8 mouse cellular contexts compared by ENCODE assay signal in genomic region chr8:84285665-84286064, GRCm38 (mm10). TPM values are rescaled to one million over a fixed set of nuclear protein-coding genes. Genes with fewer than 3 reads are reported as not detected.
DNase-seq lines count a peak whose midpoint lies in the region; ATAC-seq and TF ChIP-seq lines count a peak whose summit lies in the region.
"Not testable (repeated sequence)": the region's sequence is repeated elsewhere in the genome, so short reads cannot be mapped to it uniquely, and the experiment has no call there.

No protein-coding gene starts in this region.

- not testable (repeated sequence) for TF ChIP-seq EP300 in liver, embryonic 14.5 days (IDR thresholded peaks at IDR 0.05; ENCODE audit: low read depth)

- not testable (repeated sequence) for H3K9me3 ChIP-seq in E14TG2a.4 (ENCODE audit: low read length); embryonic facial prominence, embryonic 11.5 days (replicated peaks; ENCODE audit: control insufficient read depth, low read length); kidney, embryonic 14.5 days (ENCODE audit: control insufficient read depth, low read length); liver, embryonic 14.5 days (ENCODE audit: control insufficient read depth, low read length)

- ATAC-seq in embryonic facial prominence, embryonic 11.5 days (replicated peaks; ENCODE audit: insufficient number of reproducible peaks, low FRiP score, low TSS enrichment, low read depth); liver, embryonic 14.5 days (ENCODE audit: insufficient read depth): not testable (repeated sequence)
- 0 out of 2 replicates have a peak, but pooled peaks have one; percentile 64 for ATAC-seq in kidney, embryonic 14.5 days (ENCODE audit: low FRiP score, low TSS enrichment)
- ATAC-seq in monocyte, adult 5-6 weeks (replicated peaks; ENCODE audit: insufficient number of reproducible peaks, low FRiP score, low TSS enrichment, poor library complexity, severe bottlenecking): peak; percentile 76; the same call in 1 of the 2 replicates

- peak; percentile 49 to 62 for DNase-seq in adrenal gland, postnatal 36 days
- DNase-seq in embryonic facial prominence, embryonic 11.5 days (ENCODE audit: low spot score): peak; percentile 58
- peak; percentile 44 for DNase-seq in heart, adult 8-10 months (ENCODE audit: low spot score)
- peak in 2 of 3 experiments; percentile 13 to 17 for DNase-seq in liver, embryonic 14.5 days (ENCODE audit: low read depth in 3 of 3, low spot score in 3 of 3)
- DNase-seq in thymus, postnatal 0 days (ENCODE audit: low spot score): peak; percentile 72

- H3K27me3 ChIP-seq in E14TG2a.4 (ENCODE audit: insufficient read depth, low read length); embryonic facial prominence, embryonic 11.5 days (ENCODE audit: control insufficient read depth, insufficient read depth, low read length); kidney, embryonic 14.5 days (ENCODE audit: control insufficient read depth, insufficient read depth, low read length); liver, embryonic 14.5 days (ENCODE audit: control insufficient read depth, insufficient read depth, low read length): not testable (repeated sequence)

- H3K9ac ChIP-seq in embryonic facial prominence, embryonic 11.5 days (replicated peaks; ENCODE audit: low read length); kidney, embryonic 14.5 days (ENCODE audit: low read depth, low read length); liver, embryonic 14.5 days (replicated peaks): not testable (repeated sequence)

- H3K4me3 ChIP-seq in E14TG2a.4 (replicated peaks; ENCODE audit: low read length); embryonic facial prominence, embryonic 11.5 days (ENCODE audit: low read depth, low read length); kidney, embryonic 14.5 days (ENCODE audit: low read length); liver, embryonic 14.5 days (ENCODE audit: insufficient read depth in 1 of 2, low read depth in 2 of 2, low read length in 2 of 2): not testable (repeated sequence)

- 0 out of 2 replicates have a peak overlapping the region, but pooled peaks have one; percentile 20 for H3K27ac ChIP-seq in embryonic facial prominence, embryonic 11.5 days (replicated peaks; ENCODE audit: low read depth, low read length)
- H3K27ac ChIP-seq in kidney, embryonic 14.5 days (ENCODE audit: low read depth, low read length): 0 out of 2 replicates have a peak overlapping the region, but pooled peaks have one; percentile 26
- not testable (repeated sequence) for H3K27ac ChIP-seq in liver, embryonic 14.5 days

- peak; percentile 24 for TF ChIP-seq CTCF in E14TG2a.4 (conservative IDR thresholded peaks at IDR 0.05; ENCODE audit: low read length)
- peak; percentile 67 for TF ChIP-seq CTCF in liver, embryonic 14.5 days (IDR thresholded peaks at IDR 0.05; ENCODE audit: low read depth)

- peaks cover 29% of the 10 kb centered on the region for H3K4me1 ChIP-seq in E14TG2a.4 (replicated peaks; ENCODE audit: low read depth, low read length)
- H3K4me1 ChIP-seq in embryonic facial prominence, embryonic 11.5 days (ENCODE audit: control insufficient read depth, insufficient read depth, low read length); kidney, embryonic 14.5 days (ENCODE audit: control insufficient read depth, insufficient read depth, low read length); liver, embryonic 14.5 days (replicated peaks; ENCODE audit: control insufficient read depth in 2 of 2, insufficient read depth in 2 of 2, low read length in 1 of 2): not testable (repeated sequence)

- 65% methylated on average over 5 of the region's 5 CpGs for WGBS in embryonic facial prominence, embryonic 11.5 days
- WGBS in kidney, embryonic 14.5 days: 63% methylated on average over 5 of the region's 5 CpGs
- 16% methylated on average over 4 of the region's 5 CpGs for WGBS in liver, embryonic 14.5 days (ENCODE audit: insufficient replicate concordance)

- H3K4me2 ChIP-seq in embryonic facial prominence, embryonic 11.5 days (ENCODE audit: low read depth, low read length); kidney, embryonic 14.5 days (replicated peaks; ENCODE audit: low read depth, low read length); liver, embryonic 14.5 days (ENCODE audit: low read depth): not testable (repeated sequence)

- H3K36me3 ChIP-seq in E14TG2a.4 (ENCODE audit: insufficient read depth, low read length); embryonic facial prominence, embryonic 11.5 days (replicated peaks; ENCODE audit: control insufficient read depth, insufficient read depth, low read depth, low read length); kidney, embryonic 14.5 days (ENCODE audit: control insufficient read depth, insufficient read depth, low read length); liver, embryonic 14.5 days (replicated peaks; ENCODE audit: control insufficient read depth, insufficient read depth, low read depth): not testable (repeated sequence)

RNA-seq across cellular contexts. Expression of gene Ccdc130, which starts 15.5 kb away (rescaled TPM):
- 10 to 100 TPM; 20.2 to 23.0 TPM for total RNA-seq in adrenal gland, postnatal 36 days (2021)
- polyA plus RNA-seq in embryonic facial prominence, embryonic 11.5 days (2014; fragmentation: Nextera tagmentation; extraction: Ambion mirVana): 20.3 and 21.2 TPM in 2 replicates
- total RNA-seq in heart, adult 8-10 months (2022): 10 to 100 TPM in 2 of 4 experiments, 1 to 10 TPM in 2; 7.5 to 12.3 (median 9.8) TPM
- polyA plus RNA-seq in kidney, embryonic 14.5 days (2014; fragmentation: Nextera tagmentation; extraction: Ambion mirVana): 15.4 and 21.1 TPM in 2 replicates
- 3.6 and 5.5 TPM in 2 replicates for polyA plus RNA-seq in liver, embryonic 14.5 days (2012; rRNA removed)
- polyA plus RNA-seq in liver, embryonic 14.5 days (2014; fragmentation: Nextera tagmentation; extraction: Ambion mirVana): 5.0 and 7.1 TPM in 2 replicates
- total RNA-seq in monocyte, adult 5-6 weeks (2017): 6.4 to 27.2 TPM (median 23.9 TPM) in 3 replicates
- polyA plus RNA-seq in thymus, postnatal 0 days (2015; fragmentation: Nextera tagmentation; extraction: Ambion mirVana): 19.7 and 24.5 TPM in 2 replicates

RNA-seq across cellular contexts. Expression of gene Mri1, which starts 28.5 kb away (rescaled TPM):
- total RNA-seq in adrenal gland, postnatal 36 days (2021): 10 to 100 TPM; 29.0 to 45.3 TPM
- polyA plus RNA-seq in embryonic facial prominence, embryonic 11.5 days (2014; fragmentation: Nextera tagmentation; extraction: Ambion mirVana): 50.6 and 54.1 TPM in 2 replicates
- 10 to 100 TPM; 10.5 to 15.0 (median 12.5) TPM for total RNA-seq in heart, adult 8-10 months (2022)
- 73.2 and 80.1 TPM in 2 replicates for polyA plus RNA-seq in kidney, embryonic 14.5 days (2014; fragmentation: Nextera tagmentation; extraction: Ambion mirVana)
- polyA plus RNA-seq in liver, embryonic 14.5 days (2012; rRNA removed): 15.6 and 17.2 TPM in 2 replicates
- polyA plus RNA-seq in liver, embryonic 14.5 days (2014; fragmentation: Nextera tagmentation; extraction: Ambion mirVana): 27.1 and 28.7 TPM in 2 replicates
- total RNA-seq in monocyte, adult 5-6 weeks (2017): 7.0 to 21.9 TPM (median 15.6 TPM) in 3 replicates
- polyA plus RNA-seq in thymus, postnatal 0 days (2015; fragmentation: Nextera tagmentation; extraction: Ambion mirVana): 80.0 and 85.4 TPM in 2 replicates

RNA-seq across cellular contexts. Expression of gene D8Ertd738e, which starts 36.1 kb away (rescaled TPM):
- total RNA-seq in adrenal gland, postnatal 36 days (2021): 100 to 1,000 TPM; 267 to 283 TPM
- 322 and 340 TPM in 2 replicates for polyA plus RNA-seq in embryonic facial prominence, embryonic 11.5 days (2014; fragmentation: Nextera tagmentation; extraction: Ambion mirVana)
- 100 to 1,000 TPM; 165 to 232 (median 189) TPM for total RNA-seq in heart, adult 8-10 months (2022)
- polyA plus RNA-seq in kidney, embryonic 14.5 days (2014; fragmentation: Nextera tagmentation; extraction: Ambion mirVana): 388 TPM in 2 replicates
- 95.7 and 127 TPM in 2 replicates for polyA plus RNA-seq in liver, embryonic 14.5 days (2012; rRNA removed)
- polyA plus RNA-seq in liver, embryonic 14.5 days (2014; fragmentation: Nextera tagmentation; extraction: Ambion mirVana): 261 and 262 TPM in 2 replicates
- total RNA-seq in monocyte, adult 5-6 weeks (2017): 106 to 180 TPM (median 151 TPM) in 3 replicates
- polyA plus RNA-seq in thymus, postnatal 0 days (2015; fragmentation: Nextera tagmentation; extraction: Ambion mirVana): 403 and 424 TPM in 2 replicates

RNA-seq across cellular contexts. Expression of gene Zswim4, which starts 48.8 kb away (rescaled TPM):
- 10 to 100 TPM; 40.1 to 47.6 TPM for total RNA-seq in adrenal gland, postnatal 36 days (2021)
- 15.3 and 16.9 TPM in 2 replicates for polyA plus RNA-seq in embryonic facial prominence, embryonic 11.5 days (2014; fragmentation: Nextera tagmentation; extraction: Ambion mirVana)
- 1 to 10 TPM; 6.6 to 8.0 (median 7.2) TPM for total RNA-seq in heart, adult 8-10 months (2022)
- polyA plus RNA-seq in kidney, embryonic 14.5 days (2014; fragmentation: Nextera tagmentation; extraction: Ambion mirVana): 10.2 and 15.7 TPM in 2 replicates
- polyA plus RNA-seq in liver, embryonic 14.5 days (2012; rRNA removed): 1.9 and 2.1 TPM in 2 replicates
- polyA plus RNA-seq in liver, embryonic 14.5 days (2014; fragmentation: Nextera tagmentation; extraction: Ambion mirVana): 0.74 and 1.4 TPM in 2 replicates
- total RNA-seq in monocyte, adult 5-6 weeks (2017): 11.8 to 12.1 TPM (median 11.9 TPM) in 3 replicates
- 12.7 and 13.2 TPM in 2 replicates for polyA plus RNA-seq in thymus, postnatal 0 days (2015; fragmentation: Nextera tagmentation; extraction: Ambion mirVana)

Comparison
In these comparisons a context has a peak if more than half of its experiments do, and no peak if none do; other contexts are left out.
1. DNase-seq: peak in every context shown above with its lines; median percentile 72 in thymus, postnatal 0 days; 58 in embryonic facial prominence, embryonic 11.5 days; 56 in adrenal gland, postnatal 36 days; 44 in heart, adult 8-10 months; 15 in liver, embryonic 14.5 days.